Mouse (Mus musculus) heart, embryonic 15.5 days (tissue): ENCODE data around the gene Shld1. TPM values are rescaled to one million over a fixed set of nuclear protein-coding genes. Genes with fewer than 3 reads are reported as not detected.

Source experiments
- ATAC-seq: fragments of 200-750 bp; cut with Nextera tagmentation; replicated peaks from 2 replicates; pipeline ENCODE4 v1.8.0; 2017; ENCODE audit warnings: low read depth, moderate TSS enrichment; ENCODE audit not compliant: insufficient number of reproducible peaks, insufficient read depth, low FRiP score
- H3K27ac ChIP-seq: fragments of 300-500 bp; sonication (generic); 2 replicates; pipeline ENCODE4 v1.5.1; 2015; ENCODE audit warnings: mild to moderate bottlenecking, inconsistent platforms
- H3K27me3 ChIP-seq: fragments of 300-500 bp; sonication (generic); 2 replicates; pipeline ENCODE4 v1.6.1; 2015; ENCODE audit warnings: inconsistent platforms
- H3K36me3 ChIP-seq: fragments of 300-500 bp; sonication (generic); 2 replicates; pipeline ENCODE4 v1.6.1; 2015; ENCODE audit warnings: mild to moderate bottlenecking, inconsistent platforms
- H3K4me1 ChIP-seq: fragments of 300-500 bp; sonication (generic); replicated peaks from 2 replicates; pipeline ENCODE4 v1.6.1; 2015; ENCODE audit warnings: inconsistent platforms
- H3K4me2 ChIP-seq: fragments of 300-500 bp; sonication (generic); 2 replicates; pipeline ENCODE4 v1.6.1; 2015; ENCODE audit warnings: inconsistent platforms, mild to moderate bottlenecking, moderate library complexity
- H3K4me3 ChIP-seq: fragments of 300-500 bp; sonication (generic); 2 replicates; pipeline ENCODE4 v1.5.1; 2015; ENCODE audit warnings: mild to moderate bottlenecking, inconsistent platforms
- H3K9ac ChIP-seq: fragments of 300-500 bp; sonication (generic); 2 replicates; pipeline ENCODE4 v1.6.1; 2015; ENCODE audit warnings: mild to moderate bottlenecking, inconsistent platforms
- H3K9me3 ChIP-seq: fragments of 300-500 bp; sonication (generic); replicated peaks from 2 replicates; pipeline ENCODE4 v1.6.1; 2016; ENCODE audit warnings: inconsistent platforms
- WGBS: fragments of 180-500 bp; shearing (Covaris S2); methylation state at CpG from one replicate; pipeline ENCODE4 v1.1.7; 2015; ENCODE audit warnings: mixed read lengths; 5-methylcytosine and 5-hydroxymethylcytosine counted together
- polyA plus RNA-seq: library from polyadenylated mRNA; unstranded; fragments of >200 nt; fragmentation: Nextera tagmentation; extraction: Ambion mirVana; gene quantifications from 2 replicates; pipeline ENCODE4 v1.2.1, GENCODE M21; 2015

Shld1 gene
- polyA plus RNA-seq, 1 experiment from 2014 or later, result 11.5 TPM

DNA sequence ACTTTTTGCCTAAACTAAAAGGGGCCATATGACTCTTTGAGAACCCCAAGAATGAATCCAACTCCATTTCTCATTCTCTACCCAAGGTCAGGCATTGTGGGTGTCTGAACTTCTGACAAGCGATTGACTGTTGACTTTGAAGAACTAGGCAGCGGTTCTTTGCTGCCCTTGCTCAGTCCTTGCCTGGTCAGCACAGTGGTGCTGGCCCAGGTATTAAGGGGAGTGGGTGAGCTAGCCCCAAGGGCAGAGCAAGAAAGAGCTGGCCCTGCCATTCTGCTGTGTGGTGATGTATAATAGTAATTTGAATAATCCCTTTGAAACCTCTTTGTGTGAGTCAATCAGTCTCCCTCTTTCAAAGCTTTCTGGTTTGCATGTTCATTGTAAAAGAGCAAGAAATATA, 39.4 kb downstream of the Shld1 start:
- 90% methylated on average over 2 of the region's 2 CpGs for WGBS
- Histone ChIP-seq H3K27me3 (no peaks in the 10 kb centered on the region), H3K27ac (no peak overlapping the region), H3K4me3 (no peak overlapping the region), H3K4me2 (no peak overlapping the region), H3K4me1 (peaks cover 4% of the 10 kb centered on the region), H3K9me3 (no peaks in the 10 kb centered on the region), H3K9ac (no peak overlapping the region), H3K36me3 (no peaks in the 10 kb centered on the region)
- ATAC-seq, result no peak

DNA sequence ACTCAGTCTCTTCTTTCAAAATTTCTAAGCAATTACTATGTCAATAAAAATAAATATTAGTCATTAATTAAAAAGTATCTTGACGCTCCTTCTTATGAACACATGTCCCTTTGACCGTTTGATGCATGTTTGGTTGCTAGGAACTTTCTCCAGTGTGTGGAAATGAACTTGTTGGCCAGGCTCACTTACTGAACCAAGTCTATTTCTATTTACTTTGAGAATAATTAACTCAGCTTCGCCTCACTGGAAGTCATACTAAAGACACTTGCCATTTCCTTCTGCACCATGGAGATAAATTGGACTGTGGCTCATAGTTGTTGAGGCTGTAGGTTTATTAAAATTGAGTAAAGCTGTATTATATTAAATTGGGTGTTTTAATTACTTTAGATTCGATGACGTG, 46.2 kb downstream of the Shld1 start:
- ATAC-seq, result no peak

DNA sequence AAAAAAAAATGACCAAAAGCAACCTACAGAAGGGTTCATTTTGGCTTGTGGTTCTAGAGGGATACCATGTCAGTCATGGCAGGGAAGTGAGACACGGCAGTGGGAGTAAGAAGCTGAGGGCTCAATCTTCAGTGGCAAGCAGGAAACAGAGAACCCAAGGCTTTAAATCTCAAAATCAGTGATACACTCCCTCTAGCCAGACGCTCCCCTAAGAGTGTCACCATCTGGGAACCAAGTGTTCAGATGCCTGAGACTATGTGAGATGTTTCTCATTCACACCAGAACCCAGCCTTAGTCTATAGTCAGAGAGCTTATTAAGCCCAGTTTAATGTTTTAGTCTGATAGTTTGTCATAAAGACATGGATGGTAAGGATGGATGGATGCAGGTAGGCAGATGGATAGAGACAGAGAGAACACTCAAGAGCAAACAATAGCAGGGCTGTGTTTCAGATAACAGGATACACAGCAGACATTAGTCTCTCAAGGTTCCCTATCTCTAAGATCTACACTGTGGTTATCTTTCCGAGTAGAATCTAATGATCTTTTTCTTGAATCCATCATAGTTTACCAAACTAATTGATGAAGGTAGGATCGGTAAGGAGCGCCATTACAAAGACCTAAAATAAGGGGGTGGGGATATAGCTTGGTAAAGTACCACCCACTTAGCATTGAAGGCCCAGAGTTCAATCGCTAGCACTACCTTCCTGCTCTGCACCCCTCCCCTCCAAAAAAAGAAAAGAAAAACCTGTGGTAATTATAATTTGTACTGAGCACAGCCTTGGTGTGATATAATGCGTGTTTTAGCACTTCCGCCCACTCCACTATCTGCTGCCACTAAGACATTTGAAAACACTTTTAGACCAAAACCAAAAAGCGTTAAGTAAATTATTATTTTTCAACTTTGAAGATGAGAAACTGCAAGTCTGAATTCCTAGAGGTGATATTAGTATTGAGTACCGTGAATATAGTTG, 47.2 kb downstream of the Shld1 start:
- no peak overlapping the region for H3K9ac ChIP-seq
- no peak overlapping the region for H3K4me2 ChIP-seq
- H3K36me3 ChIP-seq, result no peaks in the 10 kb centered on the region
- H3K27me3 ChIP-seq, result no peaks in the 10 kb centered on the region
- no peaks in the 10 kb centered on the region for H3K9me3 ChIP-seq
- 90% methylated on average over 10 of the region's 10 CpGs for WGBS
- no peak for ATAC-seq
- no peak overlapping the region for H3K27ac ChIP-seq
- H3K4me1 ChIP-seq, result no peaks in the 10 kb centered on the region
- H3K4me3 ChIP-seq, result no peak overlapping the region

More for the DNA sequence above, 46.2 kb downstream of the Shld1 start:
- WGBS, result 82% methylated on average over 5 of the region's 5 CpGs
- Histone ChIP-seq H3K27me3 (no peaks in the 10 kb centered on the region), H3K27ac (no peak overlapping the region), H3K36me3 (no peaks in the 10 kb centered on the region), H3K9ac (no peak overlapping the region), H3K4me3 (no peak overlapping the region), H3K4me2 (no peak overlapping the region), H3K4me1 (no peaks in the 10 kb centered on the region), H3K9me3 (no peaks in the 10 kb centered on the region)

DNA sequence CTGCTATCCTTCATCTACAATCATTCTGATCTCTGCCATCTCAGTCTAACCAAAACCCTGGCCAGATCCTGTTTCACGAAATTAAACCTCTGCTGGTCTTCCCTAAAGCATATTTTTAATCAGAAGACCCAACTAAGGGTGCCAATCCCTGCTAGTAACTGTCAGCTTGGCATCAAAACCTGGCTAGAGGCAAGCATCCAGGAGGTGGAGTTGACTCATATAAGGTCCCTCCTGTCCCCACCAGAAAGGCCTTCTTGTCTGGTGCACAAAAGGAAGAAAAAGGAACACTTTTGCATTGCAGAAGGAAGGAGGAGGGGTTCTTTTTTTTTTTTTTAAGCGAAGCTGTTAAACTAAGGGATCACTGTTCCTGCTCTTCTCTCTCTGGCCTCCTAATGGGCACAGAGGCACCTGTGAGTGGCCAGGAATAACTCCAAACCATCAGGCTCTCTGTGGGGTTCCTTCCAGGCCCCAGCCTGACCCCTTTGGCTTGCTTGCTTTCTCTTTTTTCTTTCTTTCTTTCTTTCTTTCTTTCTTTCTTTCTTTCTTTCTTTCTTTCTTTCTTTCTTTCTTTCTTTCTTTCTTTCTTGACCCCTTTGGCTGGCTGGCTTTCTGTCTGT, 52.2 kb downstream of the Shld1 start:
- no peaks in the 10 kb centered on the region for H3K9me3 ChIP-seq
- WGBS, result 56% methylated on average over 2 of the region's 2 CpGs
- H3K36me3 ChIP-seq, result no peaks in the 10 kb centered on the region
- H3K27me3 ChIP-seq, result no peaks in the 10 kb centered on the region
- no peak overlapping the region for H3K9ac ChIP-seq
- no peak overlapping the region for H3K4me2 ChIP-seq
- H3K4me3 ChIP-seq, result no peak overlapping the region
- no peaks in the 10 kb centered on the region for H3K4me1 ChIP-seq
- H3K27ac ChIP-seq, result no peak overlapping the region
- no peak for ATAC-seq

DNA sequence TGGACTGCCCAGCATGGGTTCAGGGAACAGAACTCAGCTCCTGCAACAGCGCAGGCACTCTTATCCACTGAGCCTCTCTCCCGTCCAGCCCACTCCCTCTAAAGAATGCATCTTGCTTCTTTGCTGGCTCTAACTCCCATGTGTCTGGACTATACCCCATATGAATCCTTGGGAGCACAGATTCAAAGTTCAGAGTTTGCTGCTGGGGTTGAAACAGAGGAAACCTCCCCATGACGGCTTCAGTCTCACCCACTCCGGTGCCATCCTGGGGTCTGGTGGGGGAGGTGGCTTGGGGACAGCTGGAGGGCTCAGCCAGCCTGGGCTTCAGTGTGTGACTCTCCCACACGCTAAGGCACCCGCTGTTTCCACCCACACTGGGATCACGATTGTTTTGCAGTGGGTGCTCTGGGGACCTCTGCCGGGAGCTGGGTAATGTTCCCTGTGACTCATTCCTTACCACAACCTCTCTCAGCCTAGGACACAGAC, 55.2 kb downstream of the Shld1 start:
- no peaks in the 10 kb centered on the region for H3K36me3 ChIP-seq
- H3K4me3 ChIP-seq, result no peak overlapping the region
- no peak for ATAC-seq
- no peaks in the 10 kb centered on the region for H3K27me3 ChIP-seq
- H3K4me1 ChIP-seq, result no peaks in the 10 kb centered on the region
- no peak overlapping the region for H3K4me2 ChIP-seq
- 63% methylated on average over 8 of the region's 8 CpGs for WGBS
- H3K27ac ChIP-seq, result no peak overlapping the region
- no peak overlapping the region for H3K9ac ChIP-seq
- no peaks in the 10 kb centered on the region for H3K9me3 ChIP-seq

DNA sequence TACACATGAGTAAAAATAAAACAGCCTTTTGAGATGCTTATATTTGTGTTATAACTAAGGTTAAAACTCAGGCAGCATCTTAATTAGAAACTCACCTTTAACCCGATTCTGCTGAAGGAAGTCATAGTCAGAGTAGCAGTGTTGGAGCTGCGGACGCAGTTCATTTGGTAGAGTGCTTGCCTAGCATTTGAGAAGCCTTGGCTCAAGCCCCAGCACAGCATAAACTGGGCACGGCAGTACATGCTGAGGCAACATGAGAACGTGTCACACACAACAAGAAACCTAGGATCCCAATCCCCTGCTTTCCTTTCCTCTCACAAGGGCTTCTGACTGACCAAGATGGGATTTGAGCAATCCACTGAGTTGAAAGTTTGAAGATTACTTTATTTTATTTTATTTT, 58.1 kb downstream of the Shld1 start:
- 90% methylated on average over 5 of the region's 5 CpGs for WGBS
- no peak for ATAC-seq

DNA sequence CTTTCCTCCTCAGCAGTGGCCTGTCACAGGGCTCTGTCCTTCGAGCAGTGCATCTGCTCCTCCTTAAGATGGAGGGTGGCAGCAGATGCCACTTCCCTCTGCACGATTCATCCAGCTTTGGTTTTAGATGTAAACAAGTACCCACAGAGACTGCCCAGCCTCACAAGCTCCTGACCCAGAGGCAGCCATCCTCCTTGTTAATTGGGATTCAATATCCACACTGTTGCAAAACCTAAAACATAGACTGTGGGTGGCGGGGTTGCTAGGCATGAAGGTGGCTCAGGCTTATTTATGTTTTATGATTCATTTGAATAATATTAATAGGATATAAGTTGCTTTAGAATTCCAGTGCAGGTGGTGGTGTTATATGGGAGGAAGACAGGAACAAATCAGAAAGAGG, 59.4 kb downstream of the Shld1 start:
- Histone ChIP-seq H3K36me3 (0 out of 2 replicates have a peak, but pooled peaks cover 5% of the 10 kb centered on the region), H3K4me3 (no peak overlapping the region)
- WGBS, result 81% methylated on average over 3 of the region's 3 CpGs

More for the DNA sequence above, 58.1 kb downstream of the Shld1 start:
- no peaks in the 10 kb centered on the region for H3K27me3 ChIP-seq
- H3K36me3 ChIP-seq, result no peaks in the 10 kb centered on the region
- no peak overlapping the region for H3K4me3 ChIP-seq
- H3K9me3 ChIP-seq, result no peaks in the 10 kb centered on the region
- no peaks in the 10 kb centered on the region for H3K4me1 ChIP-seq
- no peak overlapping the region for H3K9ac ChIP-seq
- no peak overlapping the region for H3K4me2 ChIP-seq
- H3K27ac ChIP-seq, result no peak overlapping the region

DNA sequence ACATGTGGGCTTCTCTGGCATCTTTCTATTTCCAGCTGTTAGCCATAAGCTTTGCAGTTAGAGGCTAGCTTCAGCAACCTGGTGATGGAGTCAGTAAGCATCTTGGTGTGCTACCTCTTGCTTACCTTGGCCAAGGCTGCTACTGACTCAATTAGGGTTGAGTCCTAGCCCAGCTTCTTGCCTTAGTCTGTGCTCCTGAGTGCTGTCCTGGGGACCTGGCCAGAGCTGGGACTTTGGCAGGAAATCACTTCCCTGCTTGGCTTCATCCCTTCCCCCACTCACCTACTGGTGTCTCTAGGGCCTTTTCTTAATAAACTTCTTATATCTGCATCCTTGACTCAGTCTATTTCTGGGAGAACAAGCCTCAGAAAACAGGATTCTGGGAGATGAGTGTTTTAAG, 64.0 kb downstream of the Shld1 start:
- Histone ChIP-seq H3K9me3 (no peaks in the 10 kb centered on the region), H3K27me3 (no peaks in the 10 kb centered on the region), H3K4me3 (no peak overlapping the region), H3K4me2 (no peak overlapping the region), H3K27ac (no peak overlapping the region), H3K4me1 (0 out of 2 replicates have a peak, but pooled peaks cover 3% of the 10 kb centered on the region), H3K9ac (no peak overlapping the region), H3K36me3 (0 out of 2 replicates have a peak, but pooled peaks cover 5% of the 10 kb centered on the region)
- ATAC-seq, result no peak

More for the DNA sequence above, 59.4 kb downstream of the Shld1 start:
- no peak for ATAC-seq
- Histone ChIP-seq H3K27me3 (no peaks in the 10 kb centered on the region), H3K27ac (no peak overlapping the region), H3K9me3 (no peaks in the 10 kb centered on the region), H3K4me1 (no peaks in the 10 kb centered on the region), H3K9ac (no peak overlapping the region), H3K4me2 (no peak overlapping the region)

DNA sequence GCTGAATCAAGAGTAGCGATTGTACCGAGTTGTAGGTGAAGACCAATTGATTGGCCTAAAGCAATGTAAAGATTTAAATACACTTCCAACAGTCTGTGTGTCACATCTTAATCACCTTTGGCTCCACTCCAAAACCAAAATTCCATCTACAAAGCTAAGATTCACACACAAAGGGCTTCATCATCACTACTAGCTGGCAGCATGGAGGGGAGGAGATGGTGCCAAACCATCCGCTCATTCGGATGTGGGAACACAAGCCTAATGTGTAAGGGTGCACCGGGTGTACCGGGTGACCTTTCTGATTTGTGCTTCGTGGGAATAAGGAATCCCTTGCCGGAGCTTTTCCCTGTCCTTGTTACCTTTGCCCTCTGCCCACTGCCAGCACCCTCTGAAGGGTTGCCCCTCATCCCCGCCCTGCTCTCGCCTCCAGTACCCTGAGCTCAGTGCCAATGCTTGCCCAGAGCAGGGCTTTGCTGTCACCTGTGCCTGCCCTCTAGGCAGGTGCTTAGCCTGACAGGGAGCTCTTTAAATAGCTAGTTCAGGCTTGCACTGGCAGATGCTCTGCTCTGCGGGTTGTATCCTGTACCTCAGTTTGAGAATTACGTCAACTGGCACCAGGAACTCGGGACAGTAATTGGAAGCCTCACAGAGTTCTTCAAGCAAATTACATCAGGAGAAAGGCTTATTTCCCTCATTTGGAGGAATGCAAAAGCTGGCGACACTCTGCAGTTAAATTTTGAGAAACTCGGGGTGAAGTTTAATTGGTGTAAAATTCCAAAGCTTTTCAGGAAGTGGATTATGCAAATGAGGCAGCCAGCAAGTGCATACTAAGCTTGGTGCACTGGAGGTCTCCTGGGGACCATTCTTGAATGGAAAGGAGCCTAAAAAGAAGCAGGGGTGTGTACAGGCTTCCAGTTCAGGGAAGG, 64.7 kb downstream of the Shld1 start:
- Histone ChIP-seq H3K9ac (no peak overlapping the region), H3K4me3 (no peak overlapping the region), H3K9me3 (no peaks in the 10 kb centered on the region), H3K27ac (no peak overlapping the region), H3K36me3 (0 out of 2 replicates have a peak, but pooled peaks cover 5% of the 10 kb centered on the region), H3K4me1 (0 out of 2 replicates have a peak, but pooled peaks cover 3% of the 10 kb centered on the region), H3K4me2 (no peak overlapping the region), H3K27me3 (no peaks in the 10 kb centered on the region)
- 74% methylated on average over 15 of the region's 15 CpGs for WGBS
- no peak for ATAC-seq

DNA sequence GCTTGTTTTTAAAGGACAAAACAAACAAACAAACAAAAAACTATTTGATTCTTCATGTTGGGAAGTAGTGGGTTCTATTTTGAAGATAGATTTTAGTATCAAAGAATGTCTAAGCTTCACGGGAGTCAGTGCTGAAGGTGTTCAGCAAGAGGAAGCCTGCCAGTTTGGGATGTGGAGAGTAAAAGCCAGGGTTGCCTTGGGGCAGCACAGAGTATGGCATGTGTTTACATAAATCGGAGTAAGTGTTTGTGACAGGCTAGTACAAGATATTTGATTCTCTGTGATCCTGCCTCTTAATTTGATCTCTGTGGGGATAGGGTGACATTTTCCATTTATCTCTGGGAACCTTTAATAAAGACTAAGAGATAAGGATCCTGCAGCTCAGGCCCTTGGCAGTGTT, 65.7 kb downstream of the Shld1 start:
- no peak for ATAC-seq
- Histone ChIP-seq H3K27ac (no peak overlapping the region), H3K36me3 (0 out of 2 replicates have a peak, but pooled peaks cover 5% of the 10 kb centered on the region), H3K4me1 (0 out of 2 replicates have a peak, but pooled peaks cover 6% of the 10 kb centered on the region), H3K9ac (no peak overlapping the region), H3K4me2 (no peak overlapping the region), H3K9me3 (no peaks in the 10 kb centered on the region), H3K4me3 (no peak overlapping the region), H3K27me3 (no peaks in the 10 kb centered on the region)
- 72% methylated on average over 2 of the region's 2 CpGs for WGBS

DNA sequence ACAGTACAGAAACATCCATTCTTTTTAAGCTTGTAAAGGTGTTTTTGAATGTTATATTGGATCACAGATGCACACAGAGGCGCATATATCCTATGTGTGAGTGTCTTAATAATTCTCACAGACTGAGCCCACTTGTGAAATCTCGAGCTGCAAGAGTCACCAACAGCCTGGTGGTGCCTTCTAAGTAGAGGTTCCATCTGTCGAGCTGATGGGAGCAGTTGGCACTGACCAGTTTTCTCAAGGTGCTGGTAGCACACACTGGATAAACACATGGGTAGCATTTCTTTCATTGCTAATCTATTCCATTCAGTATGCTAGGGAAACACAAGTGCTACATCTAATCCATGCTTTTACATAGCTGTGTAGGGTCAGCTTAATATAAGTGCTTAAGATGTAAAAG, 66.4 kb downstream of the Shld1 start:
- H3K27me3 ChIP-seq, result no peaks in the 10 kb centered on the region
- H3K27ac ChIP-seq, result no peak overlapping the region
- 69% methylated on average over 3 of the region's 3 CpGs for WGBS
- no peaks in the 10 kb centered on the region for H3K9me3 ChIP-seq
- H3K9ac ChIP-seq, result no peak overlapping the region
- H3K4me2 ChIP-seq, result no peak overlapping the region
- H3K36me3 ChIP-seq, result 0 out of 2 replicates have a peak, but pooled peaks cover 5% of the 10 kb centered on the region
- no peak overlapping the region for H3K4me3 ChIP-seq
- ATAC-seq, result no peak
- 0 out of 2 replicates have a peak, but pooled peaks cover 6% of the 10 kb centered on the region for H3K4me1 ChIP-seq
